Mouse (Mus musculus): ENCODE measurements around the gene Patl1. TPM values are rescaled to one million over a fixed set of nuclear protein-coding genes. Genes with fewer than 3 reads are reported as not detected.
"Not testable (repeated sequence)": the region's sequence is repeated elsewhere in the genome, so short reads cannot be mapped to it uniquely, and the experiment has no call there.

Patl1 gene
- polyA plus RNA-seq, 1 experiment: 11.0 TPM

GRCm38 (mm10) chr19:11915804-11916203, 3.6 kb downstream of the Patl1 start:
- H3K27ac ChIP-seq (ENCODE audit: control insufficient read depth, insufficient read depth, low read depth, low read length, poor library complexity): no peak overlapping the region
- 0 out of 2 replicates have a peak, but pooled peaks cover 1% of the 10 kb centered on the region for H3K4me1 ChIP-seq (ENCODE audit: control insufficient read depth, insufficient read depth, low read length)
- no peak overlapping the region for H3K4me3 ChIP-seq (replicated peaks; ENCODE audit: control insufficient read depth, low read depth, low read length)
- no peak for TF ChIP-seq POLR2A (IDR thresholded peaks at IDR 0.05; ENCODE audit: borderline replicate concordance, control insufficient read depth, low read depth, low read length)
- no peak for TF ChIP-seq CTCF (IDR thresholded peaks at IDR 0.05; ENCODE audit: control insufficient read depth, insufficient read depth, low read length)
- WGBS: 61% methylated on average over 2 of the region's 2 CpGs

DNA sequence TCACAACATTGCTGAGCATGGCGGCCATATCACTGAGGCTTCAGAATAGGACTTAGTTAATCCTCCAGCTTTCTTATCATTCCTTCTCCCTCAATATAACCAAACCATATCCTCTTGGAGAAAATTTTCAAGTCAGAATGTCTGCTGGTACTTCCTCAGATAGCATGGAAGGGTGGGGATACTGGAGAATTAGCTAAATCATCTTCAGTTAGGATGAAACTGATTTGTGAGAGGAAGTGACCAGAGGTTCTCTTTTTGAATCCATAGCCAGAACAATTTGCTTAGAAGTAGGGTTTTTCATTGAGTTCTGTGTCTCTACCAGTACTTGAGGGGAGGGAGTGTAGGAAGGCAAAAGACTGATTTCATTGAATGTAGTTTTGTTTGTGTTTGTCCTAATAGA, 9.9 kb downstream of the Patl1 start:
- H3K4me1 ChIP-seq (ENCODE audit: control insufficient read depth, insufficient read depth, low read length): no peaks in the 10 kb centered on the region
- TF ChIP-seq POLR2A (IDR thresholded peaks at IDR 0.05; ENCODE audit: borderline replicate concordance, control insufficient read depth, low read depth, low read length) (no peak), CTCF (IDR thresholded peaks at IDR 0.05; ENCODE audit: control insufficient read depth, insufficient read depth, low read length) (no peak)
- H3K4me3 ChIP-seq (replicated peaks; ENCODE audit: control insufficient read depth, low read depth, low read length): no peak overlapping the region
- WGBS: 83% methylated on average over 1 of the region's 1 CpGs
- H3K27ac ChIP-seq (ENCODE audit: control insufficient read depth, insufficient read depth, low read depth, low read length, poor library complexity): no peak overlapping the region

GRCm38 (mm10) chr19:11922515-11922914, 10.3 kb downstream of the Patl1 start:
- WGBS: 92% methylated on average over 2 of the region's 2 CpGs
- H3K27ac ChIP-seq (ENCODE audit: control insufficient read depth, insufficient read depth, low read depth, low read length, poor library complexity); H3K4me3 ChIP-seq (replicated peaks; ENCODE audit: control insufficient read depth, low read depth, low read length); H3K4me1 ChIP-seq (ENCODE audit: control insufficient read depth, insufficient read depth, low read length): not testable (repeated sequence)

DNA sequence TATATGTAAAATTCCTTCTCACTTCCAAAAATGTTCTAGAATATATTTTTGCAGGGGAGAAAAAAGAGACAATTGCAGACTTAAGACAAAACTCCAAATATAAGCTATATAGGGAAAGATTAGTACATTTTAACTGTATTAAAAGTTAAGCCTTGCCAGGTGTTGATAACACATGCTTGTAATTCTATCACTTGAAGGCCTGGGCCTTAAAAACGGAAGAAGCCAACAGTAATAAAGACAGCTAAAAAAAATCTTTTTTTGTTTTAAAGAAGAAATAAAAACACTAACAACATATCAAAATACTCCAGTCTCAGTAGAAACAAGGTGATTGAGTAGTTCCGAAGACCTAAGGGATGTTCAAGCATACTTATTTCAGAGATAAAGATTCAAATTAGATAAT, 14.2 kb downstream of the Patl1 start:
- H3K27ac ChIP-seq (ENCODE audit: control insufficient read depth, insufficient read depth, low read depth, low read length, poor library complexity): no peak overlapping the region
- 79% methylated on average over 2 of the region's 2 CpGs for WGBS
- no peak overlapping the region for H3K4me3 ChIP-seq (replicated peaks; ENCODE audit: control insufficient read depth, low read depth, low read length)
- no peak for TF ChIP-seq POLR2A (IDR thresholded peaks at IDR 0.05; ENCODE audit: borderline replicate concordance, control insufficient read depth, low read depth, low read length)
- no peak for TF ChIP-seq CTCF (IDR thresholded peaks at IDR 0.05; ENCODE audit: control insufficient read depth, insufficient read depth, low read length)
- no peaks in the 10 kb centered on the region for H3K4me1 ChIP-seq (ENCODE audit: control insufficient read depth, insufficient read depth, low read length)

DNA sequence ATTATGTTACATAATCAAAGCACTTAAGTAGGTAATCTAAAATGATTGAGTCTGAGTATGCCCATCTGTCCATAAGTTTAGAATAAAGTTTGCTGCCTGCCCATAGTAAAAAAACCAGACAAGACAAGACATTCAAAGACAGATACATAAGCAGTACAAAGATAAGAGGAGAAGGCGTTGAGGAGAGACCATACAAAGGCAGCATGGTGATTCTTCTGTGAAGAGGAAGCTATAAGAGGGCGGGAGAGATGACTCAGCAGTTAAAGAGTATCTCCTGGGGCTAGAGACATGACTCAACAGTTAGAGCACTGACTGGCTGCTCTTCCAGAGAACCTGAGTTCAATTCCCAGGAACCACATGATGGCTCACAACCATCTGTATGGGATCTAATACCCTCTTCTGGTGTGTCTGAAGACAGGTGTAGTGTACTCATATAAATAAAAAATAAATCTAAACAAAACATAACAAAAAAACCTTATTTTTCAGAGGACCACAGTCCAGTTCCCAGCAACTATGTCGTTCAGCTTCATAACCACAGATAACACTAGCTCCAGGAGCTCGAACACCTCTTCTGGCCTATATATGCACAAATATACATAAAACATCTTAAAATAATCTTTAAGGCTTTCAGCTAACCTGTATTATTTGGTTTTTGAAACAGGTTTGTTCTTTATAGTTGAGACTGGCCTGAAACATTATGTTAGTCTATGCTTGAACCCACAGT, 16.0 kb downstream of the Patl1 start:
- no peaks in the 10 kb centered on the region for H3K4me1 ChIP-seq (ENCODE audit: control insufficient read depth, insufficient read depth, low read length)
- H3K4me3 ChIP-seq (replicated peaks; ENCODE audit: control insufficient read depth, low read depth, low read length): no peak overlapping the region
- TF ChIP-seq POLR2A (IDR thresholded peaks at IDR 0.05; ENCODE audit: borderline replicate concordance, control insufficient read depth, low read depth, low read length): no peak
- TF ChIP-seq CTCF (IDR thresholded peaks at IDR 0.05; ENCODE audit: control insufficient read depth, insufficient read depth, low read length): no peak
- WGBS: 59% methylated on average over 4 of the region's 4 CpGs
- no peak overlapping the region for H3K27ac ChIP-seq (ENCODE audit: control insufficient read depth, insufficient read depth, low read depth, low read length, poor library complexity)

DNA sequence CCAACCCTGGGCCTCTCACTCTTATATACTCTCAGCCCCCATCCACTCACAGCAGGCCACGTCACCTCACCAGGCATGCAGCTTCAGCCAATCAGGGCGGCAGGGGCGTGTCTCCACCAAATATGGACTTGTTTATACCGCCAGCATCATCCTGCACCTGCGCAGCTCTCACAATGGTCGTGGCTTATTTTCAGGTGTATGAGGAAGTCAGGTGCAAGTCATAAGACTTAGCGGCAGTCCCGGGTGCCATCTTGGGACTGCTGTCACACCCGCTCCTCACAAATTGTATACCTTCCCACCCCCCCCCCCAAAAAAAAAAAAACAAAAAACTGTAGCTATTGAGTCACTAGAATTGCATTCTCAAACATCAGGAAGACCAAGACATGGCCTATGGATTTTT, 34.3 kb downstream of the Patl1 start:
- 91% methylated on average over 9 of the region's 9 CpGs for WGBS
- not testable (repeated sequence) for H3K4me1 ChIP-seq (ENCODE audit: control insufficient read depth, insufficient read depth, low read length); H3K27ac ChIP-seq (ENCODE audit: control insufficient read depth, insufficient read depth, low read depth, low read length, poor library complexity)

GRCm38 (mm10) chr19:11949878-11950277, 37.7 kb downstream of the Patl1 start:
- Histone ChIP-seq H3K4me3 (replicated peaks; ENCODE audit: control insufficient read depth, low read depth, low read length) (no peak overlapping the region), H3K27ac (ENCODE audit: control insufficient read depth, insufficient read depth, low read depth, low read length, poor library complexity) (no peak overlapping the region), H3K4me1 (ENCODE audit: control insufficient read depth, insufficient read depth, low read length) (no peaks in the 10 kb centered on the region)
- TF ChIP-seq CTCF (IDR thresholded peaks at IDR 0.05; ENCODE audit: control insufficient read depth, insufficient read depth, low read length) (no peak), POLR2A (IDR thresholded peaks at IDR 0.05; ENCODE audit: borderline replicate concordance, control insufficient read depth, low read depth, low read length) (no peak)
- WGBS: 44% methylated on average over 1 of the region's 1 CpGs

More for the DNA sequence above, 34.3 kb downstream of the Patl1 start:
- not testable (repeated sequence) for H3K4me3 ChIP-seq (replicated peaks; ENCODE audit: control insufficient read depth, low read depth, low read length)

DNA sequence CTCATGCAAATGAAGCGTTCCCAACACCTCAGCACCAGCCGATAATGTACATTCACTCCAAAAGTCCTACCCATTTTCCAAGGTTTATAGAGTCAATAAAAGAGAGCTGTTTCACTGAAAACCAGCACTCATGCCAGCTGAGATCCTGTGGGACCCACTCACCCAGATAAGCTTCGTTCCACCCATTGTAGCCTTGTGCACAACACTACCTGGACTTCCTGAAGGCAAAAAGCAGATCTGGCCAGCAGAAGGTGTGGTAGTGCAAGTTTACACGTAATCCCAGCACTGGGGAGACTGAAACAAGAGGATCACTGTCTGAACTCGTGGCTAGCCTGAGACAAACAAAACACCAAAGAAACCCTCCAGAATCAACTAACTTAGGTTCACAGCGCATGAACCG, 38.5 kb downstream of the Patl1 start:
- Histone ChIP-seq H3K4me3 (replicated peaks; ENCODE audit: control insufficient read depth, low read depth, low read length) (no peak overlapping the region), H3K27ac (ENCODE audit: control insufficient read depth, insufficient read depth, low read depth, low read length, poor library complexity) (no peak overlapping the region), H3K4me1 (ENCODE audit: control insufficient read depth, insufficient read depth, low read length) (no peaks in the 10 kb centered on the region)
- WGBS: 68% methylated on average over 7 of the region's 7 CpGs
- TF ChIP-seq POLR2A (IDR thresholded peaks at IDR 0.05; ENCODE audit: borderline replicate concordance, control insufficient read depth, low read depth, low read length) (no peak), CTCF (IDR thresholded peaks at IDR 0.05; ENCODE audit: control insufficient read depth, insufficient read depth, low read length) (no peak)

- Histone ChIP-seq H3K27ac (ENCODE audit: control insufficient read depth, insufficient read depth, low read depth, low read length, poor library complexity) (no peak overlapping the region), H3K4me3 (replicated peaks; ENCODE audit: control insufficient read depth, low read depth, low read length) (no peak overlapping the region), H3K4me1 (ENCODE audit: control insufficient read depth, insufficient read depth, low read length) (no peaks in the 10 kb centered on the region)
- TF ChIP-seq CTCF (IDR thresholded peaks at IDR 0.05; ENCODE audit: control insufficient read depth, insufficient read depth, low read length) (no peak), POLR2A (IDR thresholded peaks at IDR 0.05; ENCODE audit: borderline replicate concordance, control insufficient read depth, low read depth, low read length) (no peak)
- WGBS: 45% methylated on average over 6 of the region's 6 CpGs
Observed at GRCm38 (mm10) chr19:11954206-11954605, 42.0 kb downstream of the Patl1 start.
